In genomic region chr5:142673082-142673481, GRCm38 (mm10) we compare ENCODE assay signal across 8 mouse cellular contexts. TPM values are rescaled to one million over a fixed set of nuclear protein-coding genes. Genes with fewer than 3 reads are reported as not detected.
DNase-seq lines count a peak whose midpoint lies in the region; ATAC-seq and TF ChIP-seq lines count a peak whose summit lies in the region.

No protein-coding gene starts in this region.

- H3K9ac ChIP-seq in kidney, embryonic 14.5 days (ENCODE audit: low read depth, low read length) = no peak overlapping the region
- H3K9ac ChIP-seq in liver, embryonic 14.5 days (replicated peaks) = no peak overlapping the region

- H3K27ac ChIP-seq in kidney, embryonic 14.5 days (ENCODE audit: low read depth, low read length) = no peak overlapping the region
- H3K27ac ChIP-seq in liver, embryonic 14.5 days = no peak overlapping the region

- H3K4me3 ChIP-seq in kidney, embryonic 14.5 days (ENCODE audit: low read length) = no peak overlapping the region
- H3K4me3 ChIP-seq in liver, embryonic 14.5 days (ENCODE audit: insufficient read depth in 1 of 2, low read depth in 2 of 2, low read length in 2 of 2) = no peak overlapping the region

- no peak for TF ChIP-seq EP300 in liver, embryonic 14.5 days (IDR thresholded peaks at IDR 0.05; ENCODE audit: low read depth)

- TF ChIP-seq CTCF in liver, embryonic 14.5 days (IDR thresholded peaks at IDR 0.05; ENCODE audit: low read depth) = peak; percentile 54

- DNase-seq in kidney, adult 9 months = no peak
- DNase-seq in ES-CJ7 (ENCODE audit: low read depth, low spot score) = peak; percentile 30
- peak; percentile 17 for DNase-seq in embryo, embryonic 9.5 days (ENCODE audit: extremely low spot score)
- no peak for DNase-seq in liver, embryonic 14.5 days (ENCODE audit: low read depth in 3 of 3, low spot score in 3 of 3)
- DNase-seq in thymus, postnatal 4 days = no peak
- no peak for DNase-seq in heart, adult 11 months
- no peak for DNase-seq in left cerebral cortex, adult 18-20 months (ENCODE audit: low spot score in 2 of 2)

- peak; percentile 55; the same call in 1 of the 2 replicates for ATAC-seq in kidney, embryonic 14.5 days (ENCODE audit: low FRiP score, low TSS enrichment)
- ATAC-seq in liver, embryonic 14.5 days (ENCODE audit: insufficient read depth) = no peak

- H3K9me3 ChIP-seq in kidney, embryonic 14.5 days (ENCODE audit: control insufficient read depth, low read length) = no peaks in the 10 kb centered on the region
- H3K9me3 ChIP-seq in liver, embryonic 14.5 days (ENCODE audit: control insufficient read depth, low read length) = no peaks in the 10 kb centered on the region

- no peaks in the 10 kb centered on the region for H3K27me3 ChIP-seq in kidney, embryonic 14.5 days (ENCODE audit: control insufficient read depth, insufficient read depth, low read length)
- no peaks in the 10 kb centered on the region for H3K27me3 ChIP-seq in liver, embryonic 14.5 days (ENCODE audit: control insufficient read depth, insufficient read depth, low read length)

- H3K4me2 ChIP-seq in kidney, embryonic 14.5 days (replicated peaks; ENCODE audit: low read depth, low read length) = no peak overlapping the region
- H3K4me2 ChIP-seq in liver, embryonic 14.5 days (ENCODE audit: low read depth) = no peak overlapping the region

- WGBS in kidney, embryonic 14.5 days = 29% methylated on average over 5 of the region's 5 CpGs
- WGBS in liver, embryonic 14.5 days (ENCODE audit: insufficient replicate concordance) = 28% methylated on average over 5 of the region's 5 CpGs

- peaks cover 18% of the 10 kb centered on the region; the same call in 1 of the 2 replicates for H3K36me3 ChIP-seq in kidney, embryonic 14.5 days (ENCODE audit: control insufficient read depth, insufficient read depth, low read length)
- H3K36me3 ChIP-seq in liver, embryonic 14.5 days (replicated peaks; ENCODE audit: control insufficient read depth, insufficient read depth, low read depth) = peaks cover 25% of the 10 kb centered on the region

- no peaks in the 10 kb centered on the region for H3K4me1 ChIP-seq in kidney, embryonic 14.5 days (ENCODE audit: control insufficient read depth, insufficient read depth, low read length)
- H3K4me1 ChIP-seq in liver, embryonic 14.5 days (replicated peaks; ENCODE audit: control insufficient read depth in 2 of 2, insufficient read depth in 2 of 2, low read length in 1 of 2) = peaks cover under 1 to 7% of the 10 kb centered on the region in 2 experiments; a peak in 3 of 4 replicates

RNA-seq across cellular contexts. Expression of gene Slc29a4, which starts 19.2 kb away (rescaled TPM):
- polyA plus RNA-seq in kidney, embryonic 14.5 days (2014; fragmentation: Nextera tagmentation; extraction: Ambion mirVana) = 3.6 and 6.0 TPM in 2 replicates
- polyA plus RNA-seq in liver, embryonic 14.5 days (2012; rRNA removed) = 0.04 and 0.21 TPM in 2 replicates
- polyA plus RNA-seq in liver, embryonic 14.5 days (2014; fragmentation: Nextera tagmentation; extraction: Ambion mirVana) = 0.04 and 0.24 TPM in 2 replicates
- total RNA-seq in left cerebral cortex, adult 18-20 months (2021) = 10 to 100 TPM in 1 of 2 experiments, 1 to 10 TPM in 1; 6.1 to 10.8 TPM

RNA-seq across cellular contexts. Expression of gene Wipi2, which starts 45.6 kb away (rescaled TPM):
- 36.4 and 59.2 TPM in 2 replicates for polyA plus RNA-seq in kidney, embryonic 14.5 days (2014; fragmentation: Nextera tagmentation; extraction: Ambion mirVana)
- 16.0 and 20.5 TPM in 2 replicates for polyA plus RNA-seq in liver, embryonic 14.5 days (2012; rRNA removed)
- 28.3 and 34.4 TPM in 2 replicates for polyA plus RNA-seq in liver, embryonic 14.5 days (2014; fragmentation: Nextera tagmentation; extraction: Ambion mirVana)
- 100 to 1,000 TPM in 1 of 2 experiments, 10 to 100 TPM in 1; 93.2 to 102 TPM for total RNA-seq in left cerebral cortex, adult 18-20 months (2021)

Comparison
In these comparisons a context has a peak if more than half of its experiments do, and no peak if none do; other contexts are left out.
1. DNase-seq: peak in ES-CJ7 (single experiment) and embryo, embryonic 9.5 days (single experiment); none in kidney, adult 9 months (single experiment), liver, embryonic 14.5 days (0 of 3), thymus, postnatal 4 days (single experiment), heart, adult 11 months (single experiment) and left cerebral cortex, adult 18-20 months (0 of 2).